Mouse (Mus musculus): ENCODE measurements around the gene Prrt2. TPM values are rescaled to one million over a fixed set of nuclear protein-coding genes. Genes with fewer than 3 reads are reported as not detected.

The Prrt2 gene
- polyA plus RNA-seq, 1 experiment from 2014 or later, result 4.5 TPM

- 70% methylated on average over 4 of the region's 4 CpGs for WGBS (ENCODE audit: insufficient replicate concordance)
These were observed 24.6 kb downstream of the Prrt2 start for GRCm38 (mm10) chr7:126996449-126996848.

GRCm38 (mm10) chr7:126988816-126989215 is 32.2 kb downstream of the Prrt2 start:
- Histone ChIP-seq H3K9ac (ENCODE audit: low read depth, low read length) (no peak overlapping the region), H3K4me3 (ENCODE audit: low read depth, low read length) (no peak overlapping the region), H3K27me3 (ENCODE audit: control insufficient read depth, insufficient read depth, low read length) (no peaks in the 10 kb centered on the region), H3K9me3 (replicated peaks; ENCODE audit: control insufficient read depth, low read length) (no peaks in the 10 kb centered on the region), H3K36me3 (ENCODE audit: control insufficient read depth, insufficient read depth, low read length) (no peaks in the 10 kb centered on the region), H3K27ac (ENCODE audit: low read depth, low read length) (no peak overlapping the region), H3K4me1 (ENCODE audit: control insufficient read depth, insufficient read depth, low read length) (peaks cover 3% of the 10 kb centered on the region; the same call in 1 of the 2 replicates), H3K4me2 (no peak overlapping the region)
- WGBS (ENCODE audit: insufficient replicate concordance), result 63% methylated on average over 8 of the region's 8 CpGs
- no peak for ATAC-seq (replicated peaks; ENCODE audit: insufficient number of reproducible peaks, low FRiP score, low TSS enrichment)

More at GRCm38 (mm10) chr7:126996449-126996848, 24.6 kb downstream of the Prrt2 start:
- no peak overlapping the region for H3K4me2 ChIP-seq
- H3K27ac ChIP-seq (ENCODE audit: low read depth, low read length), result no peak overlapping the region
- no peaks in the 10 kb centered on the region for H3K9me3 ChIP-seq (replicated peaks; ENCODE audit: control insufficient read depth, low read length)
- no peaks in the 10 kb centered on the region for H3K27me3 ChIP-seq (ENCODE audit: control insufficient read depth, insufficient read depth, low read length)
- no peaks in the 10 kb centered on the region for H3K4me1 ChIP-seq (ENCODE audit: control insufficient read depth, insufficient read depth, low read length)
- H3K9ac ChIP-seq (ENCODE audit: low read depth, low read length), result no peak overlapping the region
- H3K36me3 ChIP-seq (ENCODE audit: control insufficient read depth, insufficient read depth, low read length), result peaks cover 3% of the 10 kb centered on the region; the same call in 1 of the 2 replicates
- ATAC-seq (replicated peaks; ENCODE audit: insufficient number of reproducible peaks, low FRiP score, low TSS enrichment), result no peak
- no peak overlapping the region for H3K4me3 ChIP-seq (ENCODE audit: low read depth, low read length)

- 47% methylated on average over 9 of the region's 9 CpGs for WGBS (ENCODE audit: insufficient replicate concordance)
- Histone ChIP-seq H3K9ac (ENCODE audit: low read depth, low read length) (no peak overlapping the region), H3K27me3 (ENCODE audit: control insufficient read depth, insufficient read depth, low read length) (no peaks in the 10 kb centered on the region), H3K9me3 (replicated peaks; ENCODE audit: control insufficient read depth, low read length) (no peaks in the 10 kb centered on the region), H3K4me2 (no peak overlapping the region), H3K36me3 (ENCODE audit: control insufficient read depth, insufficient read depth, low read length) (no peaks in the 10 kb centered on the region), H3K4me1 (ENCODE audit: control insufficient read depth, insufficient read depth, low read length) (peaks cover 3% of the 10 kb centered on the region; the same call in 1 of the 2 replicates), H3K27ac (ENCODE audit: low read depth, low read length) (no peak overlapping the region), H3K4me3 (ENCODE audit: low read depth, low read length) (no peak overlapping the region)
- ATAC-seq (replicated peaks; ENCODE audit: insufficient number of reproducible peaks, low FRiP score, low TSS enrichment), result no peak
These were observed 34.7 kb downstream of the Prrt2 start for GRCm38 (mm10) chr7:126986319-126986718.

- Histone ChIP-seq H3K4me2 (no peak overlapping the region), H3K27me3 (ENCODE audit: control insufficient read depth, insufficient read depth, low read length) (no peaks in the 10 kb centered on the region), H3K36me3 (ENCODE audit: control insufficient read depth, insufficient read depth, low read length) (0 out of 2 replicates have a peak, but pooled peaks cover 2% of the 10 kb centered on the region), H3K4me3 (ENCODE audit: low read depth, low read length) (no peak overlapping the region), H3K9ac (ENCODE audit: low read depth, low read length) (0 out of 2 replicates have a peak overlapping the region, but pooled peaks have one; percentile 5), H3K27ac (ENCODE audit: low read depth, low read length) (no peak overlapping the region), H3K9me3 (replicated peaks; ENCODE audit: control insufficient read depth, low read length) (no peaks in the 10 kb centered on the region), H3K4me1 (ENCODE audit: control insufficient read depth, insufficient read depth, low read length) (peaks cover 3% of the 10 kb centered on the region; the same call in 1 of the 2 replicates)
- 29% methylated on average over 10 of the region's 10 CpGs for WGBS (ENCODE audit: insufficient replicate concordance)
- no peak for ATAC-seq (replicated peaks; ENCODE audit: insufficient number of reproducible peaks, low FRiP score, low TSS enrichment)
These were observed 36.2 kb downstream of the Prrt2 start for GRCm38 (mm10) chr7:126984667-126985444.

- ATAC-seq (replicated peaks; ENCODE audit: insufficient number of reproducible peaks, low FRiP score, low TSS enrichment), result no peak
- no peak overlapping the region for H3K27ac ChIP-seq (ENCODE audit: low read depth, low read length)
- H3K4me2 ChIP-seq, result no peak overlapping the region
- H3K9ac ChIP-seq (ENCODE audit: low read depth, low read length), result no peak overlapping the region
- no peaks in the 10 kb centered on the region for H3K9me3 ChIP-seq (replicated peaks; ENCODE audit: control insufficient read depth, low read length)
- H3K27me3 ChIP-seq (ENCODE audit: control insufficient read depth, insufficient read depth, low read length), result no peaks in the 10 kb centered on the region
- no peak overlapping the region for H3K4me3 ChIP-seq (ENCODE audit: low read depth, low read length)
- H3K36me3 ChIP-seq (ENCODE audit: control insufficient read depth, insufficient read depth, low read length), result peaks cover 16% of the 10 kb centered on the region; the same call in 1 of the 2 replicates
- H3K4me1 ChIP-seq (ENCODE audit: control insufficient read depth, insufficient read depth, low read length), result peaks cover 3% of the 10 kb centered on the region; the same call in 1 of the 2 replicates
- 83% methylated on average over 7 of the region's 7 CpGs for WGBS (ENCODE audit: insufficient replicate concordance)
These were observed 37.9 kb downstream of the Prrt2 start for GRCm38 (mm10) chr7:126983113-126983512.

GRCm38 (mm10) chr7:126982054-126982453 is 39.0 kb downstream of the Prrt2 start:
- H3K9me3 ChIP-seq (replicated peaks; ENCODE audit: control insufficient read depth, low read length), result no peaks in the 10 kb centered on the region
- no peak for ATAC-seq (replicated peaks; ENCODE audit: insufficient number of reproducible peaks, low FRiP score, low TSS enrichment)

GRCm38 (mm10) chr7:126981601-126982000 is 39.4 kb downstream of the Prrt2 start:
- Histone ChIP-seq H3K36me3 (ENCODE audit: control insufficient read depth, insufficient read depth, low read length) (peaks cover 17% of the 10 kb centered on the region; the same call in 1 of the 2 replicates), H3K4me3 (ENCODE audit: low read depth, low read length) (no peak overlapping the region), H3K27me3 (ENCODE audit: control insufficient read depth, insufficient read depth, low read length) (no peaks in the 10 kb centered on the region), H3K9ac (ENCODE audit: low read depth, low read length) (no peak overlapping the region), H3K4me1 (ENCODE audit: control insufficient read depth, insufficient read depth, low read length) (peaks cover 7% of the 10 kb centered on the region; the same call in 1 of the 2 replicates), H3K4me2 (no peak overlapping the region), H3K9me3 (replicated peaks; ENCODE audit: control insufficient read depth, low read length) (no peaks in the 10 kb centered on the region), H3K27ac (ENCODE audit: low read depth, low read length) (no peak overlapping the region)
- ATAC-seq (replicated peaks; ENCODE audit: insufficient number of reproducible peaks, low FRiP score, low TSS enrichment), result no peak
- 79% methylated on average over 2 of the region's 2 CpGs for WGBS (ENCODE audit: insufficient replicate concordance)

More at GRCm38 (mm10) chr7:126982054-126982453, 39.0 kb downstream of the Prrt2 start:
- peaks cover 17% of the 10 kb centered on the region; the same call in 1 of the 2 replicates for H3K36me3 ChIP-seq (ENCODE audit: control insufficient read depth, insufficient read depth, low read length)
- 65% methylated on average over 4 of the region's 4 CpGs for WGBS (ENCODE audit: insufficient replicate concordance)
- H3K9ac ChIP-seq (ENCODE audit: low read depth, low read length), result no peak overlapping the region
- no peak overlapping the region for H3K4me3 ChIP-seq (ENCODE audit: low read depth, low read length)
- no peak overlapping the region for H3K27ac ChIP-seq (ENCODE audit: low read depth, low read length)
- H3K4me2 ChIP-seq, result no peak overlapping the region
- peaks cover 6% of the 10 kb centered on the region; the same call in 1 of the 2 replicates for H3K4me1 ChIP-seq (ENCODE audit: control insufficient read depth, insufficient read depth, low read length)
- no peaks in the 10 kb centered on the region for H3K27me3 ChIP-seq (ENCODE audit: control insufficient read depth, insufficient read depth, low read length)

- H3K9me3 ChIP-seq (replicated peaks; ENCODE audit: control insufficient read depth, low read length), result no peaks in the 10 kb centered on the region
- ATAC-seq (replicated peaks; ENCODE audit: insufficient number of reproducible peaks, low FRiP score, low TSS enrichment), result no peak
- H3K27me3 ChIP-seq (ENCODE audit: control insufficient read depth, insufficient read depth, low read length), result no peaks in the 10 kb centered on the region
- no peak overlapping the region for H3K4me3 ChIP-seq (ENCODE audit: low read depth, low read length)
- WGBS (ENCODE audit: insufficient replicate concordance), result 84% methylated on average over 6 of the region's 6 CpGs
- H3K4me1 ChIP-seq (ENCODE audit: control insufficient read depth, insufficient read depth, low read length), result peaks cover 5% of the 10 kb centered on the region
- no peak overlapping the region for H3K4me2 ChIP-seq
- no peak overlapping the region for H3K27ac ChIP-seq (ENCODE audit: low read depth, low read length)
- H3K9ac ChIP-seq (ENCODE audit: low read depth, low read length), result no peak overlapping the region
- H3K36me3 ChIP-seq (ENCODE audit: control insufficient read depth, insufficient read depth, low read length), result peaks cover 17% of the 10 kb centered on the region; the same call in 1 of the 2 replicates
These were observed 42.2 kb downstream of the Prrt2 start for GRCm38 (mm10) chr7:126978841-126979240.
